Mouse (Mus musculus) thymus, postnatal 25 days (tissue): ENCODE results near the gene Trim29.

ENCODE experiments used
- DNase-seq: peaks from one replicate; pipeline ENCODE4 v3.0.0; 2022

Trim29 gene

GRCm38 (mm10) chr9:43310538-43310937 is at the start of gene Trim29:
Gene Trim29, plus strand, starts transcription at chr9:43310848.
- no peak for DNase-seq

- no peak for DNase-seq
These were observed 49.3 kb upstream of the Trim29 start for GRCm38 (mm10) chr9:43261124-43261907.

- no peak for DNase-seq
These were observed 48.7 kb upstream of the Trim29 start for GRCm38 (mm10) chr9:43261941-43262340.

- DNase-seq: no peak
These were observed 48.3 kb upstream of the Trim29 start for GRCm38 (mm10) chr9:43262390-43262789.

GRCm38 (mm10) chr9:43262811-43263550 is 47.7 kb upstream of the Trim29 start:
- no peak for DNase-seq

- no peak for DNase-seq
These were observed 46.6 kb upstream of the Trim29 start for GRCm38 (mm10) chr9:43263946-43264451.

GRCm38 (mm10) chr9:43265194-43265593 is 45.5 kb upstream of the Trim29 start:
- DNase-seq: no peak

- DNase-seq: peak; percentile 55
These were observed 43.3 kb upstream of the Trim29 start for GRCm38 (mm10) chr9:43267357-43267756.

- DNase-seq: no peak
These were observed 41.5 kb upstream of the Trim29 start for GRCm38 (mm10) chr9:43269166-43269565.

- DNase-seq: no peak
These were observed 39.9 kb upstream of the Trim29 start for GRCm38 (mm10) chr9:43270723-43271252.

- no peak for DNase-seq
These were observed 38.7 kb upstream of the Trim29 start for GRCm38 (mm10) chr9:43271761-43272518.

- no peak for DNase-seq
These were observed 36.9 kb upstream of the Trim29 start for GRCm38 (mm10) chr9:43273735-43274134.

GRCm38 (mm10) chr9:43284284-43284683 is 26.4 kb upstream of the Trim29 start:
- peak; percentile 61 for DNase-seq

- no peak for DNase-seq
These were observed 25.4 kb upstream of the Trim29 start for GRCm38 (mm10) chr9:43285281-43285680.

GRCm38 (mm10) chr9:43286870-43287269 is 23.8 kb upstream of the Trim29 start:
- DNase-seq: peak; percentile 52

- no peak for DNase-seq
These were observed 17.6 kb upstream of the Trim29 start for GRCm38 (mm10) chr9:43293058-43293457.

GRCm38 (mm10) chr9:43300394-43300793 is 10.3 kb upstream of the Trim29 start:
- no peak for DNase-seq

GRCm38 (mm10) chr9:43302989-43303388 is 7.7 kb upstream of the Trim29 start:
- no peak for DNase-seq

- DNase-seq: no peak
These were observed 4.8 kb upstream of the Trim29 start for GRCm38 (mm10) chr9:43305882-43306281.

- DNase-seq: no peak
These were observed 1.4 kb upstream of the Trim29 start for GRCm38 (mm10) chr9:43309087-43309872.

- DNase-seq: no peak
These were observed 1.5 kb downstream of the Trim29 start for GRCm38 (mm10) chr9:43312190-43312589.

- DNase-seq: no peak
These were observed 3.2 kb downstream of the Trim29 start for GRCm38 (mm10) chr9:43313805-43314204.
